Mouse (Mus musculus) T-helper 1 cell (primary cell): ENCODE data around the gene Luc7l2.

Source experiments
- in situ Hi-C: fragments of 300-600 bp; cut with MboI, MseI; formaldehyde crosslinking; loops from one replicate; pipeline ENCODE4 v1.15.1; 2025; ENCODE audit warnings: high pct_unique_total_duplicates

Luc7l2 gene

DNA sequence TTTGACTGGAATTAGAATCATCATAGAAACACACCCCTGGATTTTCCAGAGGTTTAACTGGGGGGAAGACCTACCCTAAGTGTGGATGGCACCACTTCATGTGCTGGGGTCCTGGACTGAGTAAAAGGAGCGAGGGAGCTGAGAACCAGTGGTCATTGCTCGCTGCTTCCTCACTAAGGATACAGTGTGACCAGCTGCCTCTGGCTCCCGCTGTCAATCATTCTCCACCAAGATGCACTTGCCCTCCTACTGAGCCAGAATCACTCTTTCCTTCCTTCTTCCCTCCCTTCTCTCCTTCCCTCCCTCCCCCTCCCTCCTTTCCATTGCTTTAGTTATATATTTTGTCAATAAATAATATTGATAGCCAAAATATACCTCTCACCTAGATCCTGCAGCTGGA lies 91.9 kb downstream of the Luc7l2 start:
- in situ Hi-C loops: loop anchor here (10.0 kb wide), 1 partner anchor 262 kb away; no protein-coding TSS in a partner anchor

DNA sequence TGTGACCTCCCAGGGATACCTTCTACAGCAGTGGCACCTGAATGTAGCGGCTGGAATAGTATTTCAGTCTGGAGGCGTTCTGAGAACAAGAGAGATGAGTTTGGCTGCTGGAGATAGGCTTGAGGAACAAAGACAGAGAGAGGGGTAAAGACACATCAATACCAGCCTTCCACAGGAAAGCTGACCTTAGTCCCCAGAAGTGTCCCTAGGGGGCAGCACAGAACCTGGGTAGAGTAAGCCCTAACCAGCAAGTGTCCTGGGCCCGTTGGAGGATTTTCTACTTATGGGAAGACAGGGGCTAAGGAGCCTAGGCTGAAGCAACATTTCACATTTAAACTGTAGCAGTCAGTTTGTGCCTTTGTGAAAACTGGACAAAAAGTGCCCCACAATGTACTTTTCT lies 98.4 kb downstream of the Luc7l2 start:
- in situ Hi-C loops: loop anchor here (10.0 kb wide), 1 partner anchor 255 kb away; no protein-coding TSS in a partner anchor

DNA sequence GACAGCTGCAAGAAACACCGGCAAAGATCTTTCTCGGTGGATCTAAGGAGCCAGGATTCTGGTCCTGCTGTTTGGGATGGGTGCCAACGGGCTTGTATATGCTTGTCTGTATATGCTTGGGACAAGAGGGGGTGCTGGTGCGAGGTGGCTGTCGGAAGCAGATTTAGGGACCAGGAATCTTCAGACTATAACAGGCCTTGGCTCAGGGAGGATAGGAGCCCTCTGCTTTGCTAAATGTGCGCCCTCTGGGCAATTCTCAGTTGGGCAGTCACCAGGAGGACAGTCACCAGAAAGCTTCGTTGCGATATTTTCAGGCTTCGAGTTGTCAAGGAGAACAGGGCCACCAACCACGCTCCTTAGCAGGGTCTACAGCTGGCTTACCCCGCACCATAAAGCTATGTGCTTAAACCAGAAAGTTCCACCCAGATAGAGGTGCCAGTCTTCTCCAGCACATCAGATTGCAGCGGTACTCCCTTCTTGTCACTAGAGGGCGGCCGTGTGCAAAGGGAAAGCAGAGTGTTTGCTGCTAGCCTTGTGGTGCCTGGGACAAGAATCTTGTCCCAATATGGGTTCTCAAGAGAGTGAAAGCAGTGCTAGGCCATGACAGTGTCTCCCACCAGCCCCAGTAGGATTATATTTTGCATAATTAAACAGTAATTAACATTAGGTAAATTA lies 99.3 kb downstream of the Luc7l2 start:
- in situ Hi-C loops: no loop called here
